Mouse (Mus musculus) erythroblast, embryonic 14.5 days (primary cell): ENCODE measurements around the gene Ipo8.

ENCODE experiments used
- GATA1 ChIP-seq: IDR thresholded peaks from 2 replicates; pipeline ENCODE4 v1.6.1; 2012; ENCODE audit warnings: low read length, inconsistent platforms, mixed read lengths
- TAL1 ChIP-seq: IDR thresholded peaks from 3 replicates; pipeline ENCODE4 v1.6.1; 2012; ENCODE audit warnings: low read length, inconsistent platforms, mixed read lengths

- TF ChIP-seq TAL1, result no peak
- no peak for TF ChIP-seq GATA1
These were observed 7.2 kb upstream of the Ipo8 start for GRCm38 (mm10) chr6:148838460-148838859.
